Mouse (Mus musculus) testis, adult 2 months (tissue): ENCODE results near the gene Nexn.

ENCODE experiments used
- CTCF ChIP-seq: fragments of 200-500 bp; IDR thresholded peaks from 2 replicates; pipeline ENCODE4 v1.5.1; 2012; ENCODE audit warnings: low read depth, mild to moderate bottlenecking, inconsistent platforms, low read length, moderate library complexity; ENCODE audit not compliant: control insufficient read depth, insufficient read depth, insufficient replicate concordance
- POLR2A ChIP-seq: fragments of 200-500 bp; IDR thresholded peaks from 2 replicates; pipeline ENCODE4 v1.6.1; 2012; ENCODE audit warnings: low read depth, mild to moderate bottlenecking, inconsistent platforms, low read length, moderate library complexity; ENCODE audit not compliant: control insufficient read depth

DNA sequence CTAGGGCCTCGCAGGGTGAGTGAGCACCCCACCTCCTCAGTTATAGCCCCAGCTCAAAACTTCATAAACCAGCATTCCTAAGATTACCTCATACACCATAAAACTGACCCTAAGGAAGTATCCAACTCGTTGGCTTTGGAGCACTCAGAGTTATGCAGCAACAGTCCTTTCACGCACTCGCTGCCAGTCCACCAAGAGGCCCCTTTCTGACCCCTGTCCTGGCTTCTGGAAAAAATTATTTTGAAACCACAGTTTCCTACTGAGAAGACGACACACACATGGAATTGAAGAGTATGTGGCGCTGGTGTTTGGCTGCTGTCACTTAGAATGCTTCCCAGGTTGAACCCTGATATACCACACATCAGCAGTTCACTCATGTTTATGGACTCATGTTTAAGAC is 25.7 kb upstream of the Nexn start:
- TF ChIP-seq CTCF (no peak), POLR2A (no peak)
